ENCODE assay signal across 20 mouse cellular contexts in genomic region chr8:6550965-6551364, GRCm38 (mm10).
DNase-seq lines count a peak whose midpoint lies in the region; ATAC-seq and TF ChIP-seq lines count a peak whose summit lies in the region.
"Had no signal": no experiment of that assay in that cellular context is flagged by ENCODE, and none has a peak within 500 bp of the region (broad histone marks: within the 10 kb centered on the region; RNA-seq: fewer than 3 reads in every experiment).

No protein-coding gene starts in this region.

- no peak for TF ChIP-seq CTCF in hindbrain, postnatal 0 days (IDR thresholded peaks at IDR 0.05; ENCODE audit: low read depth)

- no peak overlapping the region for H3K9ac ChIP-seq in hindbrain, postnatal 0 days (replicated peaks; ENCODE audit: low read length)
- no peak overlapping the region for H3K9ac ChIP-seq in hindbrain, embryonic 12.5 days
- no peak overlapping the region for H3K9ac ChIP-seq in neural tube, embryonic 12.5 days
- H3K9ac ChIP-seq: forebrain, postnatal 0 days; heart, embryonic 15.5 days; hindbrain, embryonic 15.5 days had no signal

- no peak overlapping the region for H3K4me3 ChIP-seq in hindbrain, postnatal 0 days (ENCODE audit: low read length)
- no peak overlapping the region for H3K4me3 ChIP-seq in hindbrain, embryonic 12.5 days
- no peak overlapping the region for H3K4me3 ChIP-seq in neural tube, embryonic 12.5 days
- H3K4me3 ChIP-seq: heart, adult 2 months; heart, embryonic 15.5 days; hindbrain, embryonic 15.5 days had no signal

- peak; percentile 24 for DNase-seq in embryo, embryonic 11 days
- DNase-seq in embryo, embryonic 9.5 days (ENCODE audit: extremely low spot score): no peak
- DNase-seq in hindbrain, postnatal 0 days (ENCODE audit: low spot score): peak; percentile 6
- DNase-seq in neural tube, embryonic 10.5 days (ENCODE audit: extremely low spot score, low spot score): no peak
- DNase-seq in thymus, adult 18-20 months: no peak
- DNase-seq: adrenal gland, postnatal 14 days; cerebellum, adult 18-20 months; cerebellum, adult 9-11 months; cerebellum, postnatal 36 days; forebrain, postnatal 0 days; gastrocnemius, postnatal 14 days; heart, adult 2 months; heart, postnatal 14 days had no signal

- no peak overlapping the region for H3K4me2 ChIP-seq in hindbrain, postnatal 0 days (ENCODE audit: low read depth, low read length)
- H3K4me2 ChIP-seq in hindbrain, embryonic 12.5 days (replicated peaks): no peak overlapping the region
- H3K4me2 ChIP-seq in neural tube, embryonic 12.5 days (replicated peaks): no peak overlapping the region
- H3K4me2 ChIP-seq: heart, embryonic 11.5 days; heart, embryonic 15.5 days; hindbrain, embryonic 15.5 days had no signal

- H3K36me3 ChIP-seq in hindbrain, postnatal 0 days (ENCODE audit: insufficient read depth, low read length): no peaks in the 10 kb centered on the region
- no peaks in the 10 kb centered on the region for H3K36me3 ChIP-seq in hindbrain, embryonic 12.5 days
- no peaks in the 10 kb centered on the region for H3K36me3 ChIP-seq in neural tube, embryonic 12.5 days
- H3K36me3 ChIP-seq: heart, embryonic 15.5 days; hindbrain, embryonic 15.5 days had no signal

- no peak overlapping the region for H3K27ac ChIP-seq in hindbrain, postnatal 0 days
- H3K27ac ChIP-seq in hindbrain, embryonic 12.5 days: no peak overlapping the region
- H3K27ac ChIP-seq in neural tube, embryonic 12.5 days: no peak overlapping the region
- H3K27ac ChIP-seq: heart, adult 2 months; heart, embryonic 15.5 days; hindbrain, embryonic 15.5 days had no signal

- no peaks in the 10 kb centered on the region for H3K27me3 ChIP-seq in hindbrain, postnatal 0 days (ENCODE audit: insufficient read depth, low read length)
- H3K27me3 ChIP-seq in hindbrain, embryonic 12.5 days: no peaks in the 10 kb centered on the region
- H3K27me3 ChIP-seq in neural tube, embryonic 12.5 days (replicated peaks): no peaks in the 10 kb centered on the region
- H3K27me3 ChIP-seq: heart, embryonic 15.5 days; hindbrain, embryonic 15.5 days had no signal

- no peaks in the 10 kb centered on the region for H3K9me3 ChIP-seq in hindbrain, postnatal 0 days (ENCODE audit: low read length)
- H3K9me3 ChIP-seq in hindbrain, embryonic 12.5 days (replicated peaks): no peaks in the 10 kb centered on the region
- H3K9me3 ChIP-seq in neural tube, embryonic 12.5 days: no peaks in the 10 kb centered on the region
- H3K9me3 ChIP-seq: heart, embryonic 15.5 days; hindbrain, embryonic 15.5 days had no signal

- ATAC-seq in hindbrain, postnatal 0 days: no peak
- no peak for ATAC-seq in hindbrain, embryonic 12.5 days (ENCODE audit: low FRiP score)
- ATAC-seq in neural tube, embryonic 12.5 days (ENCODE audit: low FRiP score, low read depth): peak; percentile 50; the same call in 1 of the 2 replicates
- ATAC-seq: activated CD4-positive, CD25-positive, alpha-beta regulatory T cell, adult 4 months; forebrain, postnatal 0 days; Patski had no signal

- H3K4me1 ChIP-seq in hindbrain, postnatal 0 days (ENCODE audit: insufficient read depth, low read length): no peaks in the 10 kb centered on the region
- no peaks in the 10 kb centered on the region for H3K4me1 ChIP-seq in hindbrain, embryonic 12.5 days
- H3K4me1 ChIP-seq in neural tube, embryonic 12.5 days: no peaks in the 10 kb centered on the region
- H3K4me1 ChIP-seq: heart, embryonic 15.5 days; hindbrain, embryonic 15.5 days had no signal

Comparison
In these comparisons a context has a peak if more than half of its experiments do, and no peak if none do; other contexts are left out.
1. DNase-seq: peak in embryo, embryonic 11 days (single experiment) and hindbrain, postnatal 0 days (single experiment); none in embryo, embryonic 9.5 days (single experiment), neural tube, embryonic 10.5 days (single experiment) and thymus, adult 18-20 months (0 of 2).